Mouse (Mus musculus): Measurements from ENCODE around the gene Nfkbil1. TPM values are rescaled to one million over a fixed set of nuclear protein-coding genes. Genes with fewer than 3 reads are reported as not detected.

Nfkbil1 gene
- polyA plus RNA-seq, 1 experiment from 2014 or later = 11.2 TPM

DNA sequence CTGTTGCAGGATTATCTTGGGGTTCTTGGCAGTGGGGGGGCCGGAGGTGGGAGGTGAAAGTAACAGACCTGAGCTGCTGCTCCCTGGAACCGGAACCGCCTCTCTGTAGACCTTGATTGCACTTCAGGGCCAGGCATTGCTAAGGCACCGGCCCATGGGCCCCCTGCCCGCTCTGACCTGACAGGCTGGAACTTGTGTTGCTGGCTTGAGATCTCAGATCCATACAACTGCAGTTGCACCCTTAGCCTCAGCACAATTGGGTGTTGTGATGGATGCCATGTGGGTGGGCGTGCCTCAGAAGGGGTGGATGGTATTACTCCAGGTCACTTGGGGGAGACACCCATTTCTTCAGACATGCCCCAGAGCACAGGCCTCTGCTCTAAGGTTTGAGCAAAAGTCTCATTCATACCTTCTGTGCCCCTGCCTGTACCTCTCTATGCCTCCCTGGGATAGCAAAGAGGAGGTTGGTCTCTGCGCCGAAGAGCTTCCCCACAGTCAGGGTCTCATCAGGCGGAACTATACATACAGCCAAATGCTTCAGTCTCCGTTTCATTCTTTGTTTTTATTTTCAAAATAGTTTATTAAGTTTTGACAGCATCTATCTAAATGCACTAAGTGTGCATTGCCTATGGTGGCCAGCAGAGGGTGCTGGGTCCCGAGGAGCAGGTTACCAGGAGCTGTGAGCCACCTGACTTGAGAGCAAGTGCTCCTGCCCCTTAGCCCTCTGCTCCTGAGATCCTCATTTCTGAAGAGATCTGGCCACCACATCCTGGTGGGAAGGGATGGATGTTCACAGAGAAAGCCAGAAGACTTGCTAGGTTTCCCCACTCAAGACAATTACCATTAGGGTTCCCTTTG, 18.9 kb upstream of the Nfkbil1 start:
- no peak overlapping the region for H3K4me3 ChIP-seq (ENCODE audit: low read depth, low read length)
- TF ChIP-seq EP300 (IDR thresholded peaks at IDR 0.05) (no peak), CTCF (IDR thresholded peaks at IDR 0.05) (peak; percentile 86)
- ATAC-seq (no peak), DNase-seq (ENCODE audit: low spot score) (peak; percentile 73)
- no peak overlapping the region for H3K4me2 ChIP-seq (replicated peaks; ENCODE audit: low read depth, low read length)
- H3K9ac ChIP-seq (replicated peaks; ENCODE audit: low read depth) = no peak overlapping the region
- no peaks in the 10 kb centered on the region for H3K9me3 ChIP-seq (ENCODE audit: low read length)
- H3K36me3 ChIP-seq (ENCODE audit: insufficient read depth, low read length) = peaks cover 19% of the 10 kb centered on the region
- H3K4me1 ChIP-seq (ENCODE audit: insufficient read depth, low read depth, low read length) = no peaks in the 10 kb centered on the region
- WGBS = 51% methylated on average over 11 of the region's 11 CpGs
- no peak overlapping the region for H3K27ac ChIP-seq (ENCODE audit: low read length)
- no peaks in the 10 kb centered on the region for H3K27me3 ChIP-seq (replicated peaks; ENCODE audit: insufficient read depth, low read length)

- Histone ChIP-seq H3K36me3 (ENCODE audit: insufficient read depth, low read length) (peaks cover 28% of the 10 kb centered on the region), H3K4me2 (replicated peaks; ENCODE audit: low read depth, low read length) (no peak overlapping the region), H3K27me3 (replicated peaks; ENCODE audit: insufficient read depth, low read length) (no peaks in the 10 kb centered on the region), H3K9me3 (ENCODE audit: low read length) (no peaks in the 10 kb centered on the region), H3K27ac (ENCODE audit: low read length) (no peak overlapping the region), H3K4me1 (ENCODE audit: insufficient read depth, low read depth, low read length) (no peaks in the 10 kb centered on the region), H3K4me3 (ENCODE audit: low read depth, low read length) (no peak overlapping the region), H3K9ac (replicated peaks; ENCODE audit: low read depth) (no peak overlapping the region)
- DNase-seq (ENCODE audit: low spot score) = no peak
- TF ChIP-seq EP300 (IDR thresholded peaks at IDR 0.05) = no peak
- TF ChIP-seq CTCF (IDR thresholded peaks at IDR 0.05) = no peak
- 81% methylated on average over 30 of the region's 32 CpGs for WGBS
- no peak for ATAC-seq
These were observed 17.9 kb upstream of the Nfkbil1 start for GRCm38 (mm10) chr17:35253293-35254093.

DNA sequence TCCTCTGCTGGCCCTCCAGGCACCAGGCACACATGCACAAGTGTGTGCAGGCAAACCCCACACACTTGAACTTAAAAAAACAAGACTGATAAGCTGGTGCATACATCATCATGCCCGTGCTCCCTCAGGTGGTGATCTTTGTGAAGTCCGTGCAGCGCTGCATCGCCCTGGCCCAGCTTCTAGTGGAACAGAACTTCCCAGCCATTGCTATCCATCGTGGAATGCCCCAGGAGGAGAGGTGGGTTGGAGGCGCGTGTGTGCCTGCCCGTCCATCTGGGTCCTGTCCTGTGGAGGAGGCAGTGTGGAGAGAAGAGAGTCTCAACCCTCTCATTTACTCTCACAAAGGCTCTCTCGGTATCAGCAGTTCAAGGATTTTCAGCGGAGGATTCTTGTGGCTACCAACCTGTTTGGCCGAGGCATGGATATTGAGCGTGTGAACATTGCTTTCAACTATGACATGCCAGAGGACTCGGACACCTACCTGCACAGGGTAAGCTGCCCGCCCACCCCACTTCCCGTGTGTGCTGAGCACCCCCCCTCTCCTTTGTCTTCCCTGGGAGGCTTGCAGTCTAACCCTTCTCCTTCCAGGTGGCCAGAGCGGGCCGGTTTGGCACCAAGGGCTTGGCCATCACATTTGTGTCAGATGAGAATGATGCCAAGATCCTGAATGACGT, 17.2 kb upstream of the Nfkbil1 start:
- DNase-seq (ENCODE audit: low spot score) (no peak), ATAC-seq (no peak)
- no peaks in the 10 kb centered on the region for H3K9me3 ChIP-seq (ENCODE audit: low read length)
- H3K27me3 ChIP-seq (replicated peaks; ENCODE audit: insufficient read depth, low read length) = no peaks in the 10 kb centered on the region
- H3K4me1 ChIP-seq (ENCODE audit: insufficient read depth, low read depth, low read length) = no peaks in the 10 kb centered on the region
- no peak overlapping the region for H3K4me2 ChIP-seq (replicated peaks; ENCODE audit: low read depth, low read length)
- 72% methylated on average over 18 of the region's 18 CpGs for WGBS
- H3K4me3 ChIP-seq (ENCODE audit: low read depth, low read length) = no peak overlapping the region
- TF ChIP-seq EP300 (IDR thresholded peaks at IDR 0.05) = no peak
- no peak for TF ChIP-seq CTCF (IDR thresholded peaks at IDR 0.05)
- H3K36me3 ChIP-seq (ENCODE audit: insufficient read depth, low read length) = peaks cover 28% of the 10 kb centered on the region
- 0 out of 2 replicates have a peak overlapping the region, but pooled peaks have one; percentile 9 for H3K27ac ChIP-seq (ENCODE audit: low read length)
- H3K9ac ChIP-seq (replicated peaks; ENCODE audit: low read depth) = no peak overlapping the region

GRCm38 (mm10) chr17:35251981-35252380, 16.4 kb upstream of the Nfkbil1 start:
- WGBS = 70% methylated on average over 5 of the region's 5 CpGs
- TF ChIP-seq EP300 (IDR thresholded peaks at IDR 0.05) (no peak), CTCF (IDR thresholded peaks at IDR 0.05) (no peak)
- H3K4me3 ChIP-seq (ENCODE audit: low read depth, low read length) = no peak overlapping the region
- no peak for ATAC-seq
- DNase-seq (ENCODE audit: low spot score) = no peak
- no peaks in the 10 kb centered on the region for H3K27me3 ChIP-seq (replicated peaks; ENCODE audit: insufficient read depth, low read length)
- H3K27ac ChIP-seq (ENCODE audit: low read length) = 0 out of 2 replicates have a peak overlapping the region, but pooled peaks have one; percentile 9
- H3K36me3 ChIP-seq (ENCODE audit: insufficient read depth, low read length) = peaks cover 32% of the 10 kb centered on the region
- no peak overlapping the region for H3K4me2 ChIP-seq (replicated peaks; ENCODE audit: low read depth, low read length)
- H3K9me3 ChIP-seq (ENCODE audit: low read length) = no peaks in the 10 kb centered on the region
- H3K4me1 ChIP-seq (ENCODE audit: insufficient read depth, low read depth, low read length) = no peaks in the 10 kb centered on the region
- no peak overlapping the region for H3K9ac ChIP-seq (replicated peaks; ENCODE audit: low read depth)

- Histone ChIP-seq H3K27me3 (replicated peaks; ENCODE audit: insufficient read depth, low read length) (no peaks in the 10 kb centered on the region), H3K4me1 (ENCODE audit: insufficient read depth, low read depth, low read length) (no peaks in the 10 kb centered on the region), H3K4me3 (ENCODE audit: low read depth, low read length) (no peak overlapping the region), H3K9ac (replicated peaks; ENCODE audit: low read depth) (no peak overlapping the region), H3K36me3 (ENCODE audit: insufficient read depth, low read length) (peaks cover 39% of the 10 kb centered on the region), H3K4me2 (replicated peaks; ENCODE audit: low read depth, low read length) (no peak overlapping the region), H3K9me3 (ENCODE audit: low read length) (no peaks in the 10 kb centered on the region), H3K27ac (ENCODE audit: low read length) (0 out of 2 replicates have a peak overlapping the region, but pooled peaks have one; percentile 51)
- DNase-seq (ENCODE audit: low spot score) (peak; percentile 92), ATAC-seq (peak; percentile 90)
- TF ChIP-seq EP300 (IDR thresholded peaks at IDR 0.05) (no peak), CTCF (IDR thresholded peaks at IDR 0.05) (no peak)
- 48% methylated on average over 15 of the region's 15 CpGs for WGBS
These were observed 15.6 kb upstream of the Nfkbil1 start for GRCm38 (mm10) chr17:35251162-35251719.
